Mouse (Mus musculus): ENCODE data around the gene 1700029H14Rik. TPM values are rescaled to one million over a fixed set of nuclear protein-coding genes. Genes with fewer than 3 reads are reported as not detected.

The 1700029H14Rik gene
- polyA plus RNA-seq, 1 experiment from 2014 or later, result not detected

DNA sequence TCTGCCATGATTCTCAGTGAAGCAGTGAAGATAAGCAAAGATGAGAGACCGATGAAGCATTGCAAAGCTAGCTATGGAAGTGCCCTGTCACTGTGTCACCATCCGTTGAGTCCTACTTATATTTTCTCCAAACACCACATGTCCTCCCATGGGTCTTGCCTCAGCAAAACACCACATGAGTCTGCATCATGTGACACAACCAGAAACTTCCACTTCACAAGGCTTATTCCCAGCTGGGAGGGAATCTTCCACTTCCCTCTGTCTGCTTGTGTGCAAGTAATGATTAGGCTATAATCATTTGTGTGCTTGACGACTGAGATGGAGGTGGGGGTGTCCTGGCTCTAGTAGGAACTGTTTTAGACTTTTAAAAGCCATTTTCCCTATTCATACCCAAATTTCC, 61.0 kb downstream of the 1700029H14Rik start:
- Histone ChIP-seq H3K36me3 (no peaks in the 10 kb centered on the region), H3K27me3 (replicated peaks) (peaks cover 1% of the 10 kb centered on the region), H3K27ac (no peak overlapping the region), H3K4me1 (no peaks in the 10 kb centered on the region), H3K4me2 (no peak overlapping the region), H3K4me3 (no peak overlapping the region), H3K9me3 (replicated peaks) (no peaks in the 10 kb centered on the region), H3K9ac (no peak overlapping the region)
- 63% methylated on average over 3 of the region's 3 CpGs for WGBS (ENCODE audit: insufficient replicate concordance)
- no peak for ATAC-seq

Other genes with a start within 250 kb of the 1700029H14Rik start
- 172 and 174 TPM in 2 replicates for gene Tfdp1, start 223.7 kb downstream of the 1700029H14Rik start, polyA plus RNA-seq (2016; fragmentation: Nextera tagmentation; extraction: Ambion mirVana)
- gene Atp4b, start 165.6 kb downstream of the 1700029H14Rik start, polyA plus RNA-seq (2016; fragmentation: Nextera tagmentation; extraction: Ambion mirVana), result not detected in 2 replicates
- not detected in 2 replicates for gene Grk1, start 157.4 kb downstream of the 1700029H14Rik start, polyA plus RNA-seq (2016; fragmentation: Nextera tagmentation; extraction: Ambion mirVana)
- not detected in 2 replicates for gene Tmem255b, start 127.3 kb downstream of the 1700029H14Rik start, polyA plus RNA-seq (2016; fragmentation: Nextera tagmentation; extraction: Ambion mirVana)
- gene Gas6, start 68.0 kb downstream of the 1700029H14Rik start, polyA plus RNA-seq (2016; fragmentation: Nextera tagmentation; extraction: Ambion mirVana), result 4.5 and 4.6 TPM in 2 replicates
- 29.2 and 30.8 TPM in 2 replicates for gene Rasa3, start 115.1 kb upstream of the 1700029H14Rik start, polyA plus RNA-seq (2016; fragmentation: Nextera tagmentation; extraction: Ambion mirVana)
- gene Cfap97d2, start 143.4 kb upstream of the 1700029H14Rik start, polyA plus RNA-seq (2016; fragmentation: Nextera tagmentation; extraction: Ambion mirVana), result not detected in 2 replicates
- 86.4 and 87.4 TPM in 2 replicates for gene Cdc16, start 195.2 kb upstream of the 1700029H14Rik start, polyA plus RNA-seq (2016; fragmentation: Nextera tagmentation; extraction: Ambion mirVana)
- 20.3 and 21.3 TPM in 2 replicates for gene Upf3a, start 223.2 kb upstream of the 1700029H14Rik start, polyA plus RNA-seq (2016; fragmentation: Nextera tagmentation; extraction: Ambion mirVana)

All from liver, embryonic 12.5 days (tissue).